Mouse (Mus musculus): ENCODE measurements around the gene Ccdc15.
A peak's percentile ranks its signal among the peaks of the same experiment; 100 is the strongest.

Gene Ccdc15

GRCm38 (mm10) chr9:37230486-37231195 lies 117.6 kb downstream of the Ccdc15 start:
- no peak for DNase-seq

- DNase-seq, result peak; percentile 75
Observed at GRCm38 (mm10) chr9:37229880-37230325, 118.3 kb downstream of the Ccdc15 start.
